Mouse (Mus musculus) stomach, embryonic 14.5 days (tissue): ENCODE measurements around the gene Usp24. TPM values are rescaled to one million over a fixed set of nuclear protein-coding genes. Genes with fewer than 3 reads are reported as not detected.
A peak's percentile ranks its signal among the peaks of the same experiment; 100 is the strongest.

Experiments used
- ATAC-seq: fragments of 200-750 bp; cut with Nextera tagmentation; 2 replicates; pipeline ENCODE4 v1.8.0; 2017; ENCODE audit warnings: low read depth, moderate TSS enrichment; ENCODE audit not compliant: insufficient number of reproducible peaks, insufficient read depth, low FRiP score
- H3K27ac ChIP-seq: fragments of 300-500 bp; sonication (generic); 2 replicates; pipeline ENCODE4 v1.5.1; 2014; ENCODE audit warnings: mild to moderate bottlenecking, low read length, moderate library complexity, mixed read lengths
- H3K27me3 ChIP-seq: fragments of 300-500 bp; sonication (generic); 2 replicates; pipeline ENCODE4 v1.6.1; 2014; ENCODE audit warnings: low read length, control low read depth, mixed read lengths; ENCODE audit not compliant: control insufficient read depth, insufficient read depth
- H3K36me3 ChIP-seq: fragments of 300-500 bp; sonication (generic); 2 replicates; pipeline ENCODE4 v1.6.1; 2014; ENCODE audit warnings: mild to moderate bottlenecking, control low read depth, low read length, moderate library complexity, mixed read lengths; ENCODE audit not compliant: control insufficient read depth, insufficient read depth
- H3K4me1 ChIP-seq: fragments of 300-500 bp; sonication (generic); 2 replicates; pipeline ENCODE4 v1.6.1; 2014; ENCODE audit warnings: low read length, control low read depth, mixed read lengths; ENCODE audit not compliant: control insufficient read depth, insufficient read depth
- H3K4me2 ChIP-seq: fragments of 300-500 bp; sonication (generic); replicated peaks from 2 replicates; pipeline ENCODE4 v1.6.1; 2014; ENCODE audit warnings: low read depth, low read length, control low read depth
- H3K4me3 ChIP-seq: fragments of 300-500 bp; sonication (generic); 2 replicates; pipeline ENCODE4 v1.5.1; 2014; ENCODE audit warnings: low read depth, low read length, control low read depth
- H3K9ac ChIP-seq: fragments of 300-500 bp; sonication (generic); replicated peaks from 2 replicates; pipeline ENCODE4 v1.6.1; 2014; ENCODE audit warnings: low read depth, mild to moderate bottlenecking, control low read depth, low read length, moderate library complexity, mixed read lengths
- H3K9me3 ChIP-seq: fragments of 300-500 bp; sonication (generic); 2 replicates; pipeline ENCODE4 v1.6.1; 2016; ENCODE audit warnings: low read depth, low read length, control low read depth; ENCODE audit not compliant: control insufficient read depth
- WGBS: fragments of 180-500 bp; shearing (Covaris S2); extraction: QIAGEN DNeasy Blood & Tissue Kit; methylation state at CpG from one replicate; pipeline ENCODE4 v1.1.7; 2014; 5-methylcytosine and 5-hydroxymethylcytosine counted together
- polyA plus RNA-seq: library from polyadenylated mRNA; unstranded; fragments of >200 nt; fragmentation: Nextera tagmentation; extraction: Ambion mirVana; gene quantifications from 2 replicates; pipeline ENCODE4 v1.2.1, GENCODE M21; 2014

The Usp24 gene
- 12.0 and 13.8 TPM in 2 replicates for polyA plus RNA-seq

GRCm38 (mm10) chr4:106315921-106316350 is at the start of gene Usp24:
Usp24 (plus strand) TSS chr4:106316213.
- H3K4me1 ChIP-seq = peaks cover 6% of the 10 kb centered on the region; the same call in 1 of the 2 replicates
- H3K36me3 ChIP-seq = no peaks in the 10 kb centered on the region
- no peaks in the 10 kb centered on the region for H3K27me3 ChIP-seq
- peak within 1 kb of the TSS; percentile 81 for H3K4me2 ChIP-seq
- H3K4me3 ChIP-seq = peak within 1 kb of the TSS; percentile 94
- peak within 1 kb of the TSS; percentile 98 for H3K9ac ChIP-seq
- H3K9me3 ChIP-seq = no peaks in the 10 kb centered on the region
- peak within 1 kb of the TSS; percentile 80 for H3K27ac ChIP-seq
- ATAC-seq = peak; percentile 91
- WGBS = under 1% methylated on average over 46 of the region's 60 CpGs

- Histone ChIP-seq H3K36me3 (no peaks in the 10 kb centered on the region), H3K27me3 (no peaks in the 10 kb centered on the region), H3K4me1 (0 out of 2 replicates have a peak, but pooled peaks cover 5% of the 10 kb centered on the region), H3K4me3 (no peak overlapping the region), H3K9ac (no peak overlapping the region), H3K27ac (no peak overlapping the region), H3K9me3 (no peaks in the 10 kb centered on the region), H3K4me2 (no peak overlapping the region)
- no peak for ATAC-seq
- 46% methylated on average over 2 of the region's 2 CpGs for WGBS
Observed at GRCm38 (mm10) chr4:106276937-106277336, 39.1 kb upstream of the Usp24 start.

GRCm38 (mm10) chr4:106279177-106279576 is 36.8 kb upstream of the Usp24 start:
- H3K9ac ChIP-seq = no peak overlapping the region
- peaks cover 2% of the 10 kb centered on the region; the same call in 1 of the 2 replicates for H3K9me3 ChIP-seq
- H3K4me3 ChIP-seq = no peak overlapping the region
- H3K4me2 ChIP-seq = no peak overlapping the region
- no peaks in the 10 kb centered on the region for H3K27me3 ChIP-seq
- WGBS = 29% methylated on average over 4 of the region's 4 CpGs
- H3K4me1 ChIP-seq = 0 out of 2 replicates have a peak, but pooled peaks cover 6% of the 10 kb centered on the region
- no peaks in the 10 kb centered on the region for H3K36me3 ChIP-seq
- no peak for ATAC-seq
- H3K27ac ChIP-seq = no peak overlapping the region

- Histone ChIP-seq H3K27ac (no peak overlapping the region), H3K4me1 (0 out of 2 replicates have a peak, but pooled peaks cover 6% of the 10 kb centered on the region), H3K36me3 (no peaks in the 10 kb centered on the region), H3K4me3 (no peak overlapping the region), H3K27me3 (no peaks in the 10 kb centered on the region), H3K9me3 (peaks cover 3% of the 10 kb centered on the region; the same call in 1 of the 2 replicates), H3K4me2 (no peak overlapping the region), H3K9ac (no peak overlapping the region)
- no peak for ATAC-seq
- WGBS = 69% methylated on average over 2 of the region's 2 CpGs
Observed at GRCm38 (mm10) chr4:106281128-106281491, 34.9 kb upstream of the Usp24 start.

GRCm38 (mm10) chr4:106281492-106282122 is 34.4 kb upstream of the Usp24 start:
- no peak overlapping the region for H3K4me2 ChIP-seq
- no peak overlapping the region for H3K9ac ChIP-seq
- H3K27ac ChIP-seq = no peak overlapping the region
- ATAC-seq = peak; percentile 69
- H3K4me1 ChIP-seq = 0 out of 2 replicates have a peak, but pooled peaks cover 6% of the 10 kb centered on the region
- 46% methylated on average over 8 of the region's 8 CpGs for WGBS
- H3K9me3 ChIP-seq = peaks cover 3% of the 10 kb centered on the region; the same call in 1 of the 2 replicates
- no peaks in the 10 kb centered on the region for H3K27me3 ChIP-seq
- no peak overlapping the region for H3K4me3 ChIP-seq
- H3K36me3 ChIP-seq = no peaks in the 10 kb centered on the region

GRCm38 (mm10) chr4:106282123-106282510 is 33.9 kb upstream of the Usp24 start:
- no peak overlapping the region for H3K27ac ChIP-seq

GRCm38 (mm10) chr4:106286958-106287743 is 28.9 kb upstream of the Usp24 start:
- Histone ChIP-seq H3K9ac (no peak overlapping the region), H3K9me3 (peaks cover 3% of the 10 kb centered on the region; the same call in 1 of the 2 replicates), H3K4me1 (no peaks in the 10 kb centered on the region), H3K4me2 (no peak overlapping the region), H3K4me3 (no peak overlapping the region), H3K36me3 (no peaks in the 10 kb centered on the region), H3K27me3 (no peaks in the 10 kb centered on the region), H3K27ac (no peak overlapping the region)
- WGBS = 74% methylated on average over 4 of the region's 4 CpGs
- ATAC-seq = no peak

More at GRCm38 (mm10) chr4:106282123-106282510, 33.9 kb upstream of the Usp24 start:
- no peak overlapping the region for H3K4me2 ChIP-seq
- H3K4me3 ChIP-seq = no peak overlapping the region
- H3K9ac ChIP-seq = no peak overlapping the region
- 0 out of 2 replicates have a peak, but pooled peaks cover 6% of the 10 kb centered on the region for H3K4me1 ChIP-seq
- no peaks in the 10 kb centered on the region for H3K27me3 ChIP-seq
- H3K36me3 ChIP-seq = no peaks in the 10 kb centered on the region
- 76% methylated on average over 3 of the region's 3 CpGs for WGBS
- H3K9me3 ChIP-seq = peaks cover 3% of the 10 kb centered on the region; the same call in 1 of the 2 replicates
- no peak for ATAC-seq

GRCm38 (mm10) chr4:106290201-106290600 is 25.8 kb upstream of the Usp24 start:
- ATAC-seq = no peak
- Histone ChIP-seq H3K9ac (no peak overlapping the region), H3K36me3 (no peaks in the 10 kb centered on the region), H3K27me3 (no peaks in the 10 kb centered on the region), H3K27ac (no peak overlapping the region), H3K4me2 (no peak overlapping the region), H3K4me1 (no peaks in the 10 kb centered on the region), H3K9me3 (no peaks in the 10 kb centered on the region), H3K4me3 (no peak overlapping the region)
- WGBS = 87% methylated on average over 2 of the region's 2 CpGs
